Mouse (Mus musculus): ENCODE results near the gene Pim1. TPM values are rescaled to one million over a fixed set of nuclear protein-coding genes. Genes with fewer than 3 reads are reported as not detected.
"Not testable (repeated sequence)": the region's sequence is repeated elsewhere in the genome, so short reads cannot be mapped to it uniquely, and the experiment has no call there.

The Pim1 gene
- polyA plus RNA-seq, 1 experiment from 2014 or later: 12.7 TPM

DNA sequence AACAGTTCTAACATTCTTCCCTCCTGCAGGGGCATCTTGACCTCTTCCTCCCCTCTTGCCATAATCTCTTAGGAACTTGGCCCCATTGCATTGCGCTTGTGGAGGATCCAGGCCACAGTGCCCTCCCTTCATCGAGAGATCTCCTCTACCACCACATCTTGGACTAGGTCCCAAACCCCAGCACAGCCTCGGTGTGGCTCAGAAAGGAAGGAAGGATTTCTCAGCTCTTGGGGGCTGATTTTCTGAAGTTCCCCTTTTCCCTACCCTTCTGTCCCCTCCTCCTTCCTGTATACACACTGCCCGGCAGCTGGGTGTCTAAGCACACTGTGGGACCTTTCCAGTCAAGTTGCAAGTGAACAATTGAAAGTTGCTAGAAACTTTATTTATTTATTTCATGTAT lies 7.5 kb downstream of the Pim1 start:
- no peak overlapping the region for H3K4me2 ChIP-seq
- no peak overlapping the region for H3K4me3 ChIP-seq
- peaks cover 17% of the 10 kb centered on the region for H3K4me1 ChIP-seq (replicated peaks)
- peaks cover 11% of the 10 kb centered on the region for H3K36me3 ChIP-seq
- no peak overlapping the region for H3K27ac ChIP-seq
- no peak for ATAC-seq (ENCODE audit: low FRiP score)
- H3K27me3 ChIP-seq: 0 out of 2 replicates have a peak, but pooled peaks cover 4% of the 10 kb centered on the region
- H3K9ac ChIP-seq: no peak overlapping the region
- WGBS: 70% methylated on average over 4 of the region's 4 CpGs
- no peaks in the 10 kb centered on the region for H3K9me3 ChIP-seq

GRCm38 (mm10) chr17:29498952-29499351 lies 8.4 kb downstream of the Pim1 start:
- H3K9ac ChIP-seq; H3K27me3 ChIP-seq; H3K9me3 ChIP-seq; H3K27ac ChIP-seq; H3K4me3 ChIP-seq; H3K4me2 ChIP-seq; ATAC-seq (ENCODE audit: low FRiP score); H3K36me3 ChIP-seq; H3K4me1 ChIP-seq (replicated peaks): not testable (repeated sequence)
- WGBS: 81% methylated on average over 2 of the region's 2 CpGs

DNA sequence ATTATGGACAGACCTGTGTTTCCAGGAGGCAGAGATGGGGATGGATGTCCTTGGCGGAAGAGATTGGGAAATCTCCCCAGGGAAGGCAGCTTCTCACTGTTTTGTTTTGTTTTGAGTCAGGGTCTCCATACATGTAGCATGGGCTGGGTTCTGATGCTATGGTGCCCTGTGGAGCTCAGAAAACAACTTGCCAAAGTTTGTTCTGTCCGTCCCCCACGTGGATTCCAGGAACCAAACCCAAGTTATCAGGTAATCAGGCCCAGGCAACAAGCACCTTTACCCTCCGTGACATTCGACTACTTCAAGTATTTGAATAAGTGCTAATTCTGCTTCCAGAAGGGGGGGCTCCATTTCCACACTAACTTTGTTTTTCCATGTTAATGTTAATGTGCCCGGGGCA lies 9.0 kb downstream of the Pim1 start:
- Histone ChIP-seq H3K9ac (no peak overlapping the region), H3K4me3 (no peak overlapping the region), H3K4me2 (no peak overlapping the region), H3K9me3 (no peaks in the 10 kb centered on the region), H3K27me3 (0 out of 2 replicates have a peak, but pooled peaks cover 11% of the 10 kb centered on the region), H3K36me3 (peaks cover 3% of the 10 kb centered on the region), H3K27ac (no peak overlapping the region), H3K4me1 (replicated peaks) (peaks cover 6% of the 10 kb centered on the region)
- no peak for ATAC-seq (ENCODE audit: low FRiP score)
- WGBS: 82% methylated on average over 6 of the region's 6 CpGs

DNA sequence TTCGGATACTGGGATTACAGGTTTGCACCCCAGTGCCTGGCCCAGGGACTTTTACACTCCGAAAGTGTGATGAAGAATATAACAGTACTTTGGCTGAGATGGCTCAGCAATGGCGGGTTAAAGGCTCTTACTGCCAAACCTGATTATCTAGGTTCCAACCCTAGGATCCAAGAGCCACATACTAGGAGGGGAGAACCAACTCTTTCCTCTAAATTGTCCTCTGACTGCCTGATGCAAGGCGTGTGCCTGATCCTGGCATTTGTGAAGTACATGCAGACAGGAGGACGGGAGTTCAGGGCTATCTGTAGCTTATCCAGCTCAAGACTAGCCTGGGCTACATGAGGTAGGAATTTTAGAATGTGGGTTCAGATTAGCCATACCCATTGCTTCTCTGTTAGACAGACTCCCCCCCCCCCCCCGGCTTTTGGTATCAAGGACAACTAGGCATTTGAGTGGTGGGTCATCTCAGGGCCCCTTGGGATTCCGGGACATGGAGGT lies 9.7 kb downstream of the Pim1 start:
- WGBS: 83% methylated on average over 7 of the region's 7 CpGs
- ATAC-seq (ENCODE audit: low FRiP score): no peak
- Histone ChIP-seq H3K27ac (no peak overlapping the region), H3K9me3 (no peaks in the 10 kb centered on the region), H3K36me3 (no peaks in the 10 kb centered on the region), H3K4me2 (no peak overlapping the region), H3K27me3 (0 out of 2 replicates have a peak, but pooled peaks cover 11% of the 10 kb centered on the region), H3K4me1 (replicated peaks) (peaks cover 3% of the 10 kb centered on the region; the same call in 1 of the 2 replicates), H3K9ac (no peak overlapping the region), H3K4me3 (no peak overlapping the region)

DNA sequence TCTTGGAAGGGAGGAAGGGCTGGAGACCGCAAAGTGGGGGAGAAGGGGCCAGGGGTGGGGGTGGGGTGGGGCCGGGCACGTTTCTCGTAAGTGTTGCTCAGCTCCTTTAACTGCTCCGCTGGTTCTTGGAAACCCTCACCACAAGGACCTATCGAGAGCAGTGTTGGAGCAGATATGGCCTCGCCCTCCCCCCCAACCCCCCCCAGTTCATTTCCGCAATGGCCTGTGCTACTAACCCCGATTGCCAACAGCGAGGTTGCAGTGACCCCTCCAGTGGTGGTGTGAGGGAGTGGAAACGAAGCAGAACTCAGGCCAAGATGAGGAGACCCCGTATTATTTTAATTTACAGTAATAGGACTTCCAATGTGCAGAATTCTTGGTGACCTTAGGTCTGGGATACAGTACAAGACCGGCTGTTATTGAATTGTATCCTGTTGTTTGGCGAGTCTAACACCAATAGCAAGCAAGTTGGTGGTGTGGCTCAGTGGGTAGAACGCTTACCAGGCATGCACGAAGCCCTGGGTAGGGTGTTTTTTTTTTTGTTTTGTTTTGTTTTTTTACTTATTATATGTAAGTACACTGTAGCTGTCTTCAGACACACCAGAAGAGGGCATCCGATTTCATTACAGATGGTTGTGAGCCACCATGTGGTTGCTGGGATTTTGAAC lies 10.4 kb downstream of the Pim1 start:
- H3K4me2 ChIP-seq: no peak overlapping the region
- no peak for ATAC-seq (ENCODE audit: low FRiP score)
- no peaks in the 10 kb centered on the region for H3K36me3 ChIP-seq
- no peak overlapping the region for H3K27ac ChIP-seq
- 81% methylated on average over 17 of the region's 17 CpGs for WGBS
- 0 out of 2 replicates have a peak, but pooled peaks cover 11% of the 10 kb centered on the region for H3K27me3 ChIP-seq
- H3K9me3 ChIP-seq: no peaks in the 10 kb centered on the region
- H3K4me1 ChIP-seq (replicated peaks): peaks cover 3% of the 10 kb centered on the region; the same call in 1 of the 2 replicates
- H3K9ac ChIP-seq: no peak overlapping the region
- no peak overlapping the region for H3K4me3 ChIP-seq

DNA sequence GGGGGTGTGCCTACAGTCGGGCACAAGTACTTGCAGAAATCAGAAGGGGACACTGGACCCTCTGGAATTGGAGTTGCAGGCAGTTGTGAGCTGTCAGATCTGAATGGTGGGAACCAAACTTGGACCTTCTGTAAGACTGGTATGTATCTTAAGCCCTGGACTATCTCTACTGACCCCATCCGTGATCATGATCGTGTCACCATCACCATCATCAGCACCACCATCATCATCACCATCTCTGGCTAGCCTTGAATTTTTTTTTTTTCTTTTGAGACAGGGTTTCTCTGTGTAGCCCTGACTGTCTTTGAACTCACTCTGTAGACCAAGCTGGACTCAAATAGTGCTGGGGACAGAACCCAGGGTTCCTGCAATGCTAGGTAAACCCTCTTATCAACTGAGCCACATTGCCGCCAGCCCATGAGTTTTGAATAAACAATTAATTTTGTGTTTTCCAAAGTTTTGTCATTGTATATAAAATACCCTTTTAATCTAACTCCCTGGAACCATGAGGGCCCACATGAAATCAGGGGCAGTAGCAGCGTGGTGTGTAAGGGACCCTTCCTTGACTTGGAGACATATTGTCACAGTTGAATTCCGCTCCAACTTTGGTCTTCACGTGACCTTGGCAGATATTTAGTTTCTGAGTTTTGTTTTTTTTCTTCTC lies 11.6 kb downstream of the Pim1 start:
- H3K9me3 ChIP-seq: no peaks in the 10 kb centered on the region
- no peak overlapping the region for H3K4me3 ChIP-seq
- ATAC-seq (ENCODE audit: low FRiP score): no peak
- 0 out of 2 replicates have a peak, but pooled peaks cover 11% of the 10 kb centered on the region for H3K27me3 ChIP-seq
- H3K27ac ChIP-seq: no peak overlapping the region
- H3K9ac ChIP-seq: no peak overlapping the region
- 0 out of 2 replicates have a peak overlapping the region, but pooled peaks have one; percentile 6 for H3K4me2 ChIP-seq
- 84% methylated on average over 7 of the region's 7 CpGs for WGBS
- H3K36me3 ChIP-seq: no peaks in the 10 kb centered on the region
- H3K4me1 ChIP-seq (replicated peaks): peaks cover 3% of the 10 kb centered on the region; the same call in 1 of the 2 replicates

DNA sequence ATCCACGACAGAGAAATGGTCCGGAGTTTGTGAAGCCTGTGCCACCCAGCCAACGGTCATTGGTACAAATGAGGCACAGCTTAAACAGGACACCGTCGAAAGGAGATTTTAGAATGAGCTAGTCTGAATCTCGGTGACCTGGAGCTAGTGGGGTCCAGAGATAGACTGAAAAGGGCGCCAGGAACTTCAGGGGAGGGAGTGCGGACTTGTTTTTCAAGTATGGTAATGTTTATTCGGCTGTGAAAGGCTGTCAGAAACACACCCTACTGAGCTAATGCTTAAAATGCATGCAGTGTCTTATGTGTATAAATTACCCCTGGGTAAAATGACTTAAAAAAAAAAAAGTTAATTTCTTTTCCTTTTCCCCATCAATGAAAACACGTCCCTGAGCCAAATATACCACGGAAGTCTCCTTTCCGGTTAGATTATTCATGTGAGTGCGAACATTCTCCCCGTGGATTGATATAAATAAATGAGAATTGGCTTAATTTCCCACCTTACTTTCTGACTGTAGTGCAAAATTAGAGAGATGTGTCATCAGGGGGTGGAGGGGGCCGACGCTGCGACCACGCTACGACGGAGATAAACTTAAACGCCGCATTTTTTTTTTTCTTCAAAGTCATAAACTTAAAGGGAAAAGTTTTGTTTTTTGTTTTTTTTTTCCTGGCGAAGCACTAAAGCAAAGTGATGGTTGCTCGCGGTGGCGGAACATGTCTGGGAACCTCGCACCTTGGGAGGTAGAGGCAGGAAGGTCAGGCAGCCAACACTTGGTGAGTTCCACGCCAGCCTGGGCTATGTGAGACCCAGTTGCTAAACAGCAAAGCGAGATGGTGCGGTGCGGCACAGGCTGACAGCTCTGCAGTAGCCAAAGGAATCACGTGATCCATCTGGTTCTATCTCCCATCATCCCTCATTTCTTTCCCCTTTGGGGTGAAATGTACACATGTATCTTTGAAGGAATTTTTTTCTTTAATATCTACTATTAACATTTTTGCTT lies 12.4 kb downstream of the Pim1 start:
- Histone ChIP-seq H3K4me3 (no peak overlapping the region), H3K27ac (no peak overlapping the region), H3K36me3 (no peaks in the 10 kb centered on the region), H3K4me1 (replicated peaks) (peaks cover 3% of the 10 kb centered on the region; the same call in 1 of the 2 replicates), H3K27me3 (0 out of 2 replicates have a peak, but pooled peaks cover 11% of the 10 kb centered on the region), H3K4me2 (peak overlapping the region; percentile 18; the same call in 1 of the 2 replicates), H3K9ac (no peak overlapping the region), H3K9me3 (no peaks in the 10 kb centered on the region)
- WGBS: 19% methylated on average over 32 of the region's 32 CpGs
- ATAC-seq (ENCODE audit: low FRiP score): no peak

GRCm38 (mm10) chr17:29503700-29504099 lies 13.1 kb downstream of the Pim1 start:
- H3K9me3 ChIP-seq: no peaks in the 10 kb centered on the region
- no peak overlapping the region for H3K4me3 ChIP-seq
- ATAC-seq (ENCODE audit: low FRiP score): no peak
- H3K4me1 ChIP-seq (replicated peaks): peaks cover 3% of the 10 kb centered on the region; the same call in 1 of the 2 replicates
- H3K27me3 ChIP-seq: 0 out of 2 replicates have a peak, but pooled peaks cover 11% of the 10 kb centered on the region
- no peak overlapping the region for H3K4me2 ChIP-seq
- 76% methylated on average over 5 of the region's 5 CpGs for WGBS
- H3K9ac ChIP-seq: no peak overlapping the region
- no peaks in the 10 kb centered on the region for H3K36me3 ChIP-seq
- no peak overlapping the region for H3K27ac ChIP-seq

GRCm38 (mm10) chr17:29508927-29509608 lies 18.5 kb downstream of the Pim1 start:
- Histone ChIP-seq H3K9me3 (no peaks in the 10 kb centered on the region), H3K27ac (no peak overlapping the region), H3K4me3 (no peak overlapping the region), H3K36me3 (no peaks in the 10 kb centered on the region), H3K9ac (no peak overlapping the region), H3K4me2 (no peak overlapping the region), H3K27me3 (0 out of 2 replicates have a peak, but pooled peaks cover 3% of the 10 kb centered on the region), H3K4me1 (replicated peaks) (no peaks in the 10 kb centered on the region)
- WGBS: 73% methylated on average over 12 of the region's 12 CpGs
- ATAC-seq (ENCODE audit: low FRiP score): no peak

- no peak overlapping the region for H3K9ac ChIP-seq
- no peaks in the 10 kb centered on the region for H3K4me1 ChIP-seq (replicated peaks)
- no peak for ATAC-seq (ENCODE audit: low FRiP score)
- H3K4me3 ChIP-seq: no peak overlapping the region
- no peaks in the 10 kb centered on the region for H3K27me3 ChIP-seq
- H3K9me3 ChIP-seq: no peaks in the 10 kb centered on the region
- WGBS: 60% methylated on average over 8 of the region's 8 CpGs
- no peak overlapping the region for H3K27ac ChIP-seq
- no peaks in the 10 kb centered on the region for H3K36me3 ChIP-seq
- H3K4me2 ChIP-seq: no peak overlapping the region
These were observed 20.1 kb downstream of the Pim1 start for GRCm38 (mm10) chr17:29510691-29511090.

DNA sequence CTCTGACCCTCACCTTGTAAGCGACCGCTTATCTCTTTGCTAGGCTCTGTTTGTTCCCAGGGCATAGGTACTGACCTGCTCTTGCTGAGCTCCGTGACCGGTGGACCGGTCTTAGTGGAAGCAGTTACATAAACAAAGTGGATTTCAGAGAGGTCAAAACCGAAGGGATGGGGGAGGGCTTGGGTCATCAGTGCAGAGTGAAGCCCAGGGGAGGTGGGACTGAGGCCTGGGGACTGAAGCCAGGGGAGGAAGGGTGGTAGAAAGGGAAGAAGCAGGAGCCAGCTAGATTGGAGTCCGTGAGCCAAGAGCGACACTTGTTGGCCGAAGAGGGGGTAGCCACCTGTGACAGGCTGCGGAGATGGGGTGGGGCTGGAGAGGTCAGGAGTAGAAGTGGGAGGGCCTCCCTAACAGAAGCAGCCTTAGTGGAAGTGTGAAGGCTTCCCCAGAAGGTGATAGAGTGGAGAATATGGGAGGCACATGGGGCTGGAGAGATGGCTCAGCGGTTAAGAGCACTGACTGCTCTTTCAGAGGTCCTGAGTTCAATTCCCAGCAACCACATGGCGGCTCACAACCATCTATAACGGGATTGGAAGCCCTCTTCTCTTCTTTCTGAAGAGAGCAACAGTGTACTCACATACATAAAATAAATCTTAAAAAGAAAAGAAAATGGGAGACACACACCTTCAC lies 22.6 kb downstream of the Pim1 start:
- Histone ChIP-seq H3K4me3 (no peak overlapping the region), H3K36me3 (no peaks in the 10 kb centered on the region), H3K4me2 (no peak overlapping the region), H3K9ac (no peak overlapping the region), H3K9me3 (no peaks in the 10 kb centered on the region), H3K27ac (no peak overlapping the region), H3K4me1 (replicated peaks) (no peaks in the 10 kb centered on the region), H3K27me3 (no peaks in the 10 kb centered on the region)
- ATAC-seq (ENCODE audit: low FRiP score): peak; percentile 43; the same call in 1 of the 2 replicates
- WGBS: 41% methylated on average over 13 of the region's 13 CpGs

Data from hindbrain, embryonic 13.5 days (tissue).